Mouse (Mus musculus): ENCODE measurements around the gene Stx5a. TPM values are rescaled to one million over a fixed set of nuclear protein-coding genes. Genes with fewer than 3 reads are reported as not detected.

The Stx5a gene
- polyA plus RNA-seq, 1 experiment from 2014 or later = 132 TPM

DNA sequence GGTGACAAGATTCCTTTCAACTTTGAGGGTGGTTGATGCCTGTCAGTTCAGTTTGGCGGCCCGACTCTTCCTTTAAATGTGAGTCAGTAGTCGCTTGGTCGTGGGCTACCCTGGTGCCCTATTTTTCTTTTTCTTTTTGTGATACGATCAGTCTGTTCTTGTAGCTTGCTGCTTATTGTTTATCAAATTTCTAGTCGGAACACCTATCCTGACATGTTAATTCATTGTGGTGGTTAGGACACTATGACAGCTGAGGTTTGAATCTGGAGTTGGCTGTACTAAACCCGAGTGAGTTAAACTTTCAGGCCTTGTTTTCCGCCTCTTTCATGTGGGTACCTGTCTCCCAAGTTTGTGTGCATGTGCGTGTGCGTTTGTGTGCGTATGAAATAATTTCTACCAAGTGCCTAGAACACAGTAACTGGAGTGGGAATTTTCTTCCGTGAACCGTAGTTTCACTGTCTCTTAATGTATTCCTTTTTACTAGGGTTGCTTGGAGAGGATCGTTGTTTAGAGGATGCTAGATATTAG lies 16.3 kb downstream of the Stx5a start:
- peaks cover 13% of the 10 kb centered on the region for H3K36me3 ChIP-seq
- peak overlapping the region; percentile 61 for H3K4me2 ChIP-seq
- ATAC-seq (ENCODE audit: insufficient read depth, low FRiP score, low read depth) = no peak
- 3% methylated on average over 14 of the region's 14 CpGs for WGBS
- H3K9me3 ChIP-seq = no peaks in the 10 kb centered on the region
- peak overlapping the region; percentile 96 for H3K4me3 ChIP-seq (replicated peaks)
- peaks cover 6% of the 10 kb centered on the region; the same call in 1 of the 2 replicates for H3K4me1 ChIP-seq
- peak overlapping the region; percentile 92 for H3K27ac ChIP-seq
- H3K9ac ChIP-seq = peak overlapping the region; percentile 94
- no peaks in the 10 kb centered on the region for H3K27me3 ChIP-seq (replicated peaks)

DNA sequence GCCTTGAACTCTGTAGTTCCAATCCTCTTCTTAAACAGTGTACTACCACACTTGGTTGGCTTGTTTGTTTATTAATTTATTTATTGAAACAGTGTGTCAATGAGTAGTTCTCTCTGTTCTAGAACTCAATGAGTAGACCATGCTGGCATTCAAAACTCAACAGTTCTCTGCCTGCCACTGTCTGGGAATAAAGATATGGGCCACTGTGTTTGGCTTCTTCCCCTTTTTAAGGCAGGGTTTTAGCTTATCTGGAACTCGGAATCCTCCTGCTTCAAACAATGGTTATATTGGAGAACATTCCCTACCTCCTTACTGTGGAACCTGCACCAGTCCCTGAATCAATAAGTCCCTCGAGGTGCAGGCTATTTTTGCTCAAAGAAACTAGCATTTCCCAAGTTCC lies 17.7 kb downstream of the Stx5a start:
- Histone ChIP-seq H3K36me3 (peaks cover 20% of the 10 kb centered on the region), H3K27ac (no peak overlapping the region), H3K4me2 (0 out of 2 replicates have a peak overlapping the region, but pooled peaks have one; percentile 61), H3K9ac (no peak overlapping the region), H3K27me3 (replicated peaks) (no peaks in the 10 kb centered on the region), H3K4me3 (replicated peaks) (no peak overlapping the region), H3K9me3 (no peaks in the 10 kb centered on the region), H3K4me1 (peaks cover 6% of the 10 kb centered on the region; the same call in 1 of the 2 replicates)
- 77% methylated on average over 2 of the region's 2 CpGs for WGBS
- no peak for ATAC-seq (ENCODE audit: insufficient read depth, low FRiP score, low read depth)

DNA sequence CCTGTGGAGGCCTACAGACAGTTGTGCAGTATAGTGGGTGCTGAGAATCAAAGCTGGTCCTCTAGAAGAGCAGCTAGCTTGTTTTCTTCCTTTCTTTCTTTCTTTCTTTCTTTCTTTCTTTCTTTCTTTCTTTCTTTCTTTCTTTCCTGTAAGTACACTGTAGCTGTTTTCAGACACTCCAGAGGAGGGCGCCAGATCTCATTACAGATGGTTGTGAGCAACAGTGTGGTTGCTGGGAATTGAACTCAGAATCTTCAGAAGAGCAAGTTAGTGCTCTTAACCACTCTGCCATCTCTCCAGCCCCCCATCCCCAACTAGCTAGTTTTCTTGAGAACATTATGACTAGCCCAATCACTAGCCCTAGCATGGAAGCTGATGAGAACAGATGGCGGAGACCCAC lies 19.5 kb downstream of the Stx5a start:
- Histone ChIP-seq H3K9ac (no peak overlapping the region), H3K4me1 (peaks cover 6% of the 10 kb centered on the region; the same call in 1 of the 2 replicates), H3K27ac (no peak overlapping the region), H3K27me3 (replicated peaks) (no peaks in the 10 kb centered on the region), H3K9me3 (no peaks in the 10 kb centered on the region), H3K36me3 (peaks cover 31% of the 10 kb centered on the region), H3K4me2 (no peak overlapping the region), H3K4me3 (replicated peaks) (no peak overlapping the region)
- no peak for ATAC-seq (ENCODE audit: insufficient read depth, low FRiP score, low read depth)
- 98% methylated on average over 2 of the region's 2 CpGs for WGBS

DNA sequence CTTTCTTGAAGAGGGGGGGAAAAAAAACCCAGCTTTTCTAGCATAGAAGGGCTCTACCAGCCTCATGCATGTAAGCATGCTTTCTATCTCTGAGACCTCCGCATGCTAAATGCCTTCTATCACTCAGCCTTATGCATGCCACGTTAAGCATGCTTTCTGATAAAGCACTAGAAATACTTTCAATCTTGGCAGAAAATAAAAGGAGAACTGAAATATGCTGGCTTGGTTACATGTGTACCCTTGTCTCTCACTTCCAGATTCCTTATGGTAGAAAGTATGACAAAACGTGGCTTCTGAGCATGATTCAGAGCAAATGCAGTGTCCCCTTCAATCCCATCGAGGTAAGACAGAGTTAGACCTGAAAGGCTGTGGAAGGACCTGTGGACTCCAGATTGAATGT lies 22.1 kb downstream of the Stx5a start:
- no peak for ATAC-seq (ENCODE audit: insufficient read depth, low FRiP score, low read depth)
- no peaks in the 10 kb centered on the region for H3K9me3 ChIP-seq
- H3K4me1 ChIP-seq = peaks cover 2% of the 10 kb centered on the region; the same call in 1 of the 2 replicates
- H3K27ac ChIP-seq = no peak overlapping the region
- H3K36me3 ChIP-seq = peaks cover 54% of the 10 kb centered on the region
- no peak overlapping the region for H3K4me3 ChIP-seq (replicated peaks)
- H3K27me3 ChIP-seq (replicated peaks) = no peaks in the 10 kb centered on the region
- H3K9ac ChIP-seq = no peak overlapping the region
- 90% methylated on average over 4 of the region's 4 CpGs for WGBS
- no peak overlapping the region for H3K4me2 ChIP-seq

DNA sequence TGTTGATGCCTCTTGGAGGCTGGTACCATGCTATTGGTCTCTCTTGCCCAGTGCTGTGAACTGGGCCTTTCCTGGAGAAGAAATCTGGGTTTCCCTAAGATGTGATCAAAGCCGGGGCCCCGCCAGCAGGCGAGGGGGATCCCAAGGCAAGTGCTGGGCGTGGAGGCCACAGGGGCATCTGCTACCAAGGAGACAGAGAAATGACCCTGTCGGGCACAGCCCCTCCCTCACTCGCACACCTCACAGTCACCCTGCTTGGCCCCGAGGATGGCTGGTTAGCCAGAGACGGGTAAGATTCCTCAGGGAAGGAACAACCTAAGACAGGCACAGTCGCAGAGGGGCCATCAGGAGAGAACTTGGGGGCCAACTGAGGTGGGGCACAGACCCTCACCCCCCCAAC lies 24.3 kb downstream of the Stx5a start:
- H3K9ac ChIP-seq = no peak overlapping the region
- no peak overlapping the region for H3K4me2 ChIP-seq
- no peak overlapping the region for H3K4me3 ChIP-seq (replicated peaks)
- H3K27ac ChIP-seq = no peak overlapping the region
- H3K27me3 ChIP-seq (replicated peaks) = no peaks in the 10 kb centered on the region
- 94% methylated on average over 9 of the region's 9 CpGs for WGBS
- no peak for ATAC-seq (ENCODE audit: insufficient read depth, low FRiP score, low read depth)
- no peaks in the 10 kb centered on the region for H3K4me1 ChIP-seq
- H3K9me3 ChIP-seq = no peaks in the 10 kb centered on the region
- peaks cover 62% of the 10 kb centered on the region for H3K36me3 ChIP-seq

DNA sequence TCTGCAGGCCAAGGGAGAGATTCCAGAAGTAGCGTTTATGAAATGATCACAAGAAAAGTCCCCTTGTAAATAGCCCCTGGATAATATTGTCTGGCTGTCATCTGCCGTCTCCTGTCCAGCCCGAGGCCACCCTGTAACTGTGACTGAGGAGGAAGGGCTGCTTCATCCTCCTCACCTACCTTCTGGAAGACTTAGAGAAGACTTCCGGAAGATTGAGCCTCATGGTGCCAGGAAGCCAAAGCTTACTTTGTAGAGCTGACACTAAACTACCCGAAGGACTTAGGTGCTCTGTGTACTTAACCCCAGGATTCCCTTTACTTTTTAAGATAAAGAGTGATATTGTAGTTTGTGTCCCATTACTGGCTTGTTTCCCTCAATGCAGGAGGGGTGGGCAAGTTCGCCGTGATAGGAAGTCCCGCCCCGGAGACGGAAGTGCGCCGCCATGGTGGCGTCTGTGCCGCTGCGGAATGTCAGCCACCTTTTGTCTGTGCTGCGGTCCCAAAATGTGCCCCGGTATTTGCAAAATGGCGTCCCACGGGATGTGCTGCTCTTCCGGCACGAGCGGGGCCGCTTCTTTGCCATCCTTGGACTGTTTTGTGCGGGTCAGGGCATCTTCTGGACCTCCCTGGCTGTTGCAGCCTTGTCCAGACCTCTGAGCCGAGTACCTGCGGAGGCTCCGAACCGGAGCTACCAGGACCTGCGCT lies 29.5 kb downstream of the Stx5a start, which contains the start of gene Tmem223:
TSS of gene Tmem223 (plus strand) at position 430 of the 704 bp plus-strand sequence.
- Histone ChIP-seq H3K4me3 (replicated peaks) (peak within 1 kb of the TSS; percentile 56), H3K4me2 (peak within 1 kb of the TSS; percentile 59), H3K4me1 (peaks cover 15% of the 10 kb centered on the region), H3K9me3 (no peaks in the 10 kb centered on the region), H3K36me3 (peaks cover 39% of the 10 kb centered on the region), H3K27ac (peak within 1 kb of the TSS; percentile 58), H3K27me3 (replicated peaks) (no peaks in the 10 kb centered on the region), H3K9ac (peak within 1 kb of the TSS; percentile 67)
- WGBS = 21% methylated on average over 29 of the region's 29 CpGs
- 0 out of 2 replicates have a peak, but pooled peaks have one; percentile 13 for ATAC-seq (ENCODE audit: insufficient read depth, low FRiP score, low read depth)

DNA sequence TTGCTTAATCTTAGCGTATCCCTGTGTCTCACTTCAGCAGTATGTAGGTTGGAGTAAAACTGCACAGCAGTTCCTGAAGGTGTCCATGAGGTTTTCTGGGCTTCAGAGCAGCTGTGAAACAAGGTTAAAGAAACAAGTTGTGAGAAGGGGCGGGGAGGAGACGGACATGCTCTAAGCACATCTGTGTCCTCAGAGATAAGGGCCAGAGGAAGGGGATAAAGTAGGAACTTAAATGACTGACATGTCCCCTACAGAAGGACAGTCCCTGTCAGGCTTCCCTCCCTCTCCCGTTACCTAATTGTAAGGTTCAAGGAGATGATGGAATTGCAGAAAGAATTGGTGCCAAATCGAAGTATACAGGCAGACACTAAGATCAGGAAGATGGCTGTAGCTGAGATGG lies 31.8 kb downstream of the Stx5a start:
- H3K4me2 ChIP-seq = peak overlapping the region; percentile 89
- WGBS = 68% methylated on average over 5 of the region's 5 CpGs
- ATAC-seq (ENCODE audit: insufficient read depth, low FRiP score, low read depth) = no peak
- peaks cover 19% of the 10 kb centered on the region for H3K36me3 ChIP-seq
- H3K4me3 ChIP-seq (replicated peaks) = peak overlapping the region; percentile 67
- H3K27ac ChIP-seq = 0 out of 2 replicates have a peak overlapping the region, but pooled peaks have one; percentile 100
- H3K27me3 ChIP-seq (replicated peaks) = no peaks in the 10 kb centered on the region
- no peaks in the 10 kb centered on the region for H3K9me3 ChIP-seq
- peak overlapping the region; percentile 71; the same call in 1 of the 2 replicates for H3K9ac ChIP-seq
- peaks cover 15% of the 10 kb centered on the region for H3K4me1 ChIP-seq

DNA sequence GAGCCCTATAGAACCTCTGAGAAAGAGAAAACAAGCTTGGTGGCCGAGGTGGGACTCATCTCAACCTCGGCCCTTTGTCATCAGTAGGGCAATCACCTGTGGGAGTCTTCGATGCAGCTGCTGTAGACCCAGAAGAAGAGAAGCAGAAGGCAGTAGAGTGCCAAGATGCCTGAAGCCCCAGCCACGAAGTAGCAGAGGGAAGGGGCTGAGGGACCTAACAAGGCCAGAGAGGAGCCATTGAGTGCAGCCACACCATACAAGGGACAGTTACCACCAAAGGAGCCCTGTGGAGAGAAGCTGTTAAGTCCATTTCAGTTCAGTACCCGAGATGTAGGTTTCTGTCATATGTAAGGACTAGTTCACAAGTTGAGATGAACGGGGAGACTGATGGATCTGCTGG lies 32.2 kb downstream of the Stx5a start:
- H3K4me1 ChIP-seq = peaks cover 15% of the 10 kb centered on the region
- 49% methylated on average over 6 of the region's 6 CpGs for WGBS
- H3K4me3 ChIP-seq (replicated peaks) = peak overlapping the region; percentile 67
- H3K27ac ChIP-seq = peak overlapping the region; percentile 100
- peaks cover 22% of the 10 kb centered on the region for H3K36me3 ChIP-seq
- peak overlapping the region; percentile 89 for H3K4me2 ChIP-seq
- H3K27me3 ChIP-seq (replicated peaks) = no peaks in the 10 kb centered on the region
- no peak for ATAC-seq (ENCODE audit: insufficient read depth, low FRiP score, low read depth)
- H3K9me3 ChIP-seq = no peaks in the 10 kb centered on the region
- peak overlapping the region; percentile 71; the same call in 1 of the 2 replicates for H3K9ac ChIP-seq

DNA sequence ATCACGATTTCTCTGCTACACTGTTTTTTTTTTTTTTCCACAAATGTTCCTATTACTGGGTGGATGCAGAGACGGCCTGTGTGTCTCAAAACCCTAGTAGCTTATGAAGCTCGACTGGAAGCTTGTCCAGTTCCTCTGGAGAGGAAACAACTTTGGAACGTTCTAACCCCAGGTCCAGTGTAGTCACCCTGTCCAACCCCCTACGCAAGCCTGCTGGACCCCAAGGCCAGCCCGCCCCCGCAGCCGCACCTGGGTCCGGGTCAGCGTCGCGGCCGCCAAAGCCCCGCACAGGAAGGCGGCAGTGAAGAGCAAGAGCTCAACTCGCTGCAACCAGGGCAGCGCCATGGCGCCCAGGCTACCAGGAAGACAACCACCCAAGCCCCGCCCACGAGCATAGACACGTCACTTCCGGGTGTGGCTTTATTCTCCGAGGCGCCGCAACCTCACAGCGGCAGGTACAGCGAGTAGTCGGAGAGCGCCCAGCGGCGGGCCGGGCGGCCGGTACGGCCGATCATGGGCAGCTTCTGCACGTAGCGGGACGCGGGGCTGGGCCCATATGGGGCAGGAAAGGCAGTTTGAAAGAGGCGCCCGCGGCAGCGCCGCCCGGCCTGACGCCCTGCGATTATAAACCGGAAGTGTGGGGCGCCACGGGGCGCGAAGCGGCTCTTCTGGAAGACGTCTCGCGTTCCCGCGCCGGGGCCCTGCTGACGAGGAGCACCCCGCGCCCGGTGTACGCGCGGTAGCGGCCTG lies 33.0 kb downstream of the Stx5a start, which contains the start of gene Tmem179b:
TSS of gene Tmem179b (minus strand) at position 382 of the 750 bp plus-strand sequence.
- under 1% methylated on average over 68 of the region's 68 CpGs for WGBS
- Histone ChIP-seq H3K4me3 (replicated peaks) (peak within 1 kb of the TSS; percentile 67), H3K9ac (peak within 1 kb of the TSS; percentile 71), H3K4me1 (peaks cover 15% of the 10 kb centered on the region), H3K27ac (peak within 1 kb of the TSS; percentile 100), H3K36me3 (peaks cover 17% of the 10 kb centered on the region), H3K9me3 (no peaks in the 10 kb centered on the region), H3K27me3 (replicated peaks) (no peaks in the 10 kb centered on the region), H3K4me2 (peak within 1 kb of the TSS; percentile 89)
- peak; percentile 91 for ATAC-seq (ENCODE audit: insufficient read depth, low FRiP score, low read depth)

DNA sequence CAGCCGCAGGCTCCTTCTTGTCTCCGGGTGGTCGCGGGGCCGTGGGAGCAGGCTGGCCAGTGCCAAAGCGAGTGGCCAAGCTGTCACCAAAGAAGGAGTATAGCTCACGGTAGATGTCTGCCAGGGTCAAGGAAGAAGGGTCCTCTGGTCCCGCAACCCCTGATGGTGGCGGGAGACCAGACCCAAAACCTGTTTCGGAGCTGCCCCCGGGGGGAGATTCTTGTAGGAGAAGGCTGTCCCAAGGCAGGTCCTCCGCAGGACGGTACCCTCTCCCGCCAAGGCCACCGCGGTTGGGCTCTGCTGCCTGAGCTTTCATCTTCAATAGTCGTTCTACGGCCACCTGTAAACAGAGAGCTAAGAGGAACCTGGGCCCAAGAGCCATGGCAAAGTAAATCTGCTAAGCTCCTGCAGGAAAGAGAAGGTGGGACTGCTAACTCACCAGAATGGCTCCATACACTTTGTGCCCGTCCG lies 33.8 kb downstream of the Stx5a start:
- peaks cover 15% of the 10 kb centered on the region; the same call in 1 of the 2 replicates for H3K36me3 ChIP-seq
- peak overlapping the region; percentile 67 for H3K4me3 ChIP-seq (replicated peaks)
- peak overlapping the region; percentile 89 for H3K4me2 ChIP-seq
- H3K27me3 ChIP-seq (replicated peaks) = no peaks in the 10 kb centered on the region
- WGBS = 4% methylated on average over 20 of the region's 20 CpGs
- no peaks in the 10 kb centered on the region for H3K9me3 ChIP-seq
- H3K27ac ChIP-seq = peak overlapping the region; percentile 100
- peaks cover 15% of the 10 kb centered on the region for H3K4me1 ChIP-seq
- peak overlapping the region; percentile 71 for H3K9ac ChIP-seq
- peak; percentile 4 for ATAC-seq (ENCODE audit: insufficient read depth, low FRiP score, low read depth)

DNA sequence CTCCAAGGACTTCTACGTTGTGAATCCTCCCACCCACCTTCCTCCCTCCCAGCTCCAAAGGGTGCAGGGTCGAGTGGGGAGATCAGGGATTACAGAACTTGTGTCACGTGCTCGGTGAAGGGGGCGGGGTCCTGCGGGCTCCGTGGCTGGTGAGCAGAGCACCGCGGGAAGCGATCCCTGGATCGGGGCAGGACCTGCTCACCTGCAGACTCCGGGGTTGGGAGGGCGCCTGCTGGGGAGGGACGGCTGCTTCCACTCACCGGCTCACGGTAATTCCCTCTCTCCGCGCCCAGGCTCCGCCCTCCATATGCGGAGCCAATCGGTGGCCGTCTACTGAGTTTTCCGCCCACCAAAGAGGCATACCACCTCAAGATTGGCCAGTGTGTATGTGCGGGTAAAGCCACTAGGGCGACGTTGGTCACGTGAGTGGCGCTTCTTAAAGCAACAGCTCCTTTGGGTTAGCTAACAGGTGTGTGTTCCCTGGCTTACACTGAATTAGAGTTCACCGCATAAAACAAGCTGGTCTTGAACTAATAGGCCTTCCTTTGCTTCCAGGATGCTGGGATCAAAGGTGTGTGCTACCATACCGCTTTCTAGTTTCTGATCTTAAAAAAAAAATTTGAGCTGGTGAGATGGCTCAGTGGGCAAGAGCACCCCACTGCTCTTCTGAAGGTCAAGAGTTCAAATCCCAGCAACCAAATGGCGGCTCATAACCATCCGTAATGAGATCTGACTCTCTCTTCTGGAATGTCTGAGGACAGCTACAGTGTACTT lies 45.0 kb downstream of the Stx5a start, which contains the start of gene Taf6l:
TSS of gene Taf6l (minus strand) at position 410 of the 774 bp plus-strand sequence.
- Histone ChIP-seq H3K9me3 (no peaks in the 10 kb centered on the region), H3K36me3 (0 out of 2 replicates have a peak, but pooled peaks cover 9% of the 10 kb centered on the region), H3K27me3 (replicated peaks) (no peaks in the 10 kb centered on the region), H3K4me2 (peak within 1 kb of the TSS; percentile 70), H3K4me1 (no peaks in the 10 kb centered on the region), H3K4me3 (replicated peaks) (peak within 1 kb of the TSS; percentile 75), H3K9ac (peak within 1 kb of the TSS; percentile 61; the same call in 1 of the 2 replicates), H3K27ac (peak within 1 kb of the TSS; percentile 87)
- under 1% methylated on average over 32 of the region's 32 CpGs for WGBS
- peak; percentile 99 for ATAC-seq (ENCODE audit: insufficient read depth, low FRiP score, low read depth)

Data from stomach, embryonic 15.5 days (tissue).